Mouse (Mus musculus) G1E (cell line): Measurements from ENCODE around the gene Lgals9. TPM values are rescaled to one million over a fixed set of nuclear protein-coding genes. Genes with fewer than 3 reads are reported as not detected.

Experiments
- ATAC-seq: 2 replicates; pipeline ENCODE4 v1.8.0; 2016; ENCODE audit warnings: mild to moderate bottlenecking; ENCODE audit not compliant: insufficient number of reproducible peaks, poor library complexity, low FRiP score, severe bottlenecking; ENCODE audit errors: extremely low read depth
- DNase-seq: peaks from one replicate; pipeline ENCODE4 v3.0.0; 2012; ENCODE audit warnings: low spot score
- H3K27me3 ChIP-seq: 2 replicates; pipeline ENCODE4 v1.6.1; 2012; ENCODE audit warnings: mild to moderate bottlenecking, low read length, inconsistent platforms; ENCODE audit not compliant: insufficient read depth
- H3K36me3 ChIP-seq: replicated peaks from 2 replicates; pipeline ENCODE3; 2012; ENCODE audit warnings: mild to moderate bottlenecking, inconsistent platforms
- H3K4me1 ChIP-seq: 2 replicates; pipeline ENCODE4 v1.6.1; 2012; ENCODE audit warnings: low read depth, low read length, inconsistent platforms, mixed read lengths; ENCODE audit not compliant: insufficient read depth
- H3K4me3 ChIP-seq: 2 replicates; pipeline ENCODE4 v1.5.1; 2012; ENCODE audit warnings: low read depth, mild to moderate bottlenecking, inconsistent platforms, low read length, moderate library complexity, mixed read lengths
- H3K9me3 ChIP-seq: replicated peaks from 2 replicates; pipeline ENCODE4 v1.6.1; 2012; ENCODE audit warnings: inconsistent platforms
- CTCF ChIP-seq: IDR thresholded peaks from 2 replicates; pipeline ENCODE4 v1.5.1; 2012; ENCODE audit warnings: low read depth, low read length, inconsistent platforms, mixed read lengths
- GATA1 ChIP-seq: IDR thresholded peaks from 2 replicates; pipeline ENCODE4 v1.6.1; 2012; ENCODE audit warnings: borderline replicate concordance, low read length, inconsistent platforms, mixed read lengths
- GATA2 ChIP-seq: IDR thresholded peaks from 2 replicates; pipeline ENCODE4 v1.6.1; 2012; ENCODE audit warnings: low read depth, low read length, inconsistent platforms, borderline replicate concordance
- POLR2AphosphoS5 ChIP-seq: IDR thresholded peaks from 2 replicates; pipeline ENCODE4 v1.6.1; 2012; ENCODE audit warnings: low read depth, low read length, inconsistent platforms; ENCODE audit not compliant: insufficient replicate concordance
- TAL1 ChIP-seq: conservative IDR thresholded peaks from 2 replicates; pipeline ENCODE4 v1.6.1; 2012; ENCODE audit warnings: low read depth, low read length, inconsistent platforms, mixed read lengths
- polyA plus RNA-seq: library from polyadenylated mRNA; stranded (reverse); fragments of >175 nt; gene quantifications from 2 replicates; pipeline ENCODE4 v1.2.3, GENCODE M21; 2012
- total RNA-seq, 2 experiments: library from RNA; stranded (forward) in 1 of 2; stranded (reverse) in 1 of 2; fragments of 200-1000 nt in 1 of 2; fragments of >200 nt in 1 of 2; fragmentation: Nextera tagmentation in 1 of 2; gene quantifications; 2 replicates each; pipeline ENCODE4 v1.2.3; 2014 to 2017

The Lgals9 gene
- total and polyA plus RNA-seq, 3 experiments, result 41.2 to 786 (median 183) TPM

DNA sequence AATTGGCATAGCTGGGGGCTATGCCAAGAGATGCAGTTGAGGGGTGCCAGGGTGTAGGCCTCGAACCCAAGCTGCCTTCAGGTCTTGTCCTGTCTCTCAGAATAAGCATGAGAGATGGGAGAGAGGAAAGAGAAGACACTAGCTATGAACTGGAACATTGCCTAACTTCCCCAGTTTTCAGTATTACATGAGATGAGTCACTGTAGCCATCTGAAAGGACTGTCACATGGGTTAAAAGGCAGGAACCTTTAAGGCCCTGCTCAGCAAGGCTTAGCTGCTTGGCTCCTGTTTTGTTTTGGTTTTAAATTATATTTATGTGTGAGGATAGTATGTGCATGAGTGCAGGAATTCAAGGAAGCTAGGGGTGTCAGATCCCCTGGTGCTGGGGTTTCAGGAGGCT lies 68.3 kb downstream of the Lgals9 start:
- no peaks in the 10 kb centered on the region for H3K4me1 ChIP-seq
- no peak for DNase-seq
- H3K9me3 ChIP-seq, result no peaks in the 10 kb centered on the region
- TF ChIP-seq GATA2 (no peak), CTCF (no peak), TAL1 (no peak), POLR2AphosphoS5 (no peak), GATA1 (no peak)
- no peaks in the 10 kb centered on the region for H3K36me3 ChIP-seq
- no peak overlapping the region for H3K4me3 ChIP-seq
- H3K27me3 ChIP-seq, result peaks cover 43% of the 10 kb centered on the region
- no peak for ATAC-seq

DNA sequence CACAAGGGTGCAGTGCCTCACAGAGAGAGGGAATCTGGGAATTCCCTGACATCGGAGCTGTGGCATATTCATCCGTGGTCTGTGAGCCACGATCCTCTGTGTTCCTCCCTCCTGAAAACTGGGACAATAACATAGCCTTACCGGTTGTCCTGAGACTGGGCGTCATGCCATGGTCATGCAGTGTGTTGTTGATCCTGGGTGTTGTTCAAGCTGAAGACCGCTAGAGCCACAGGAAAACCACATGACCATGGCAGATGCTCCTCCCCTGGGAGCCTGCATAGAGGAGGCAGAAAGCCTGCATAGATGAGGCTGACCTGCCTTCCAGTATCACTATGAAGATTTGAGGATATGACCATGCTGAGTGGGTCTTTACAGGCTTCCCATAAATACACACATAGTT lies 69.3 kb downstream of the Lgals9 start:
- ATAC-seq (no peak), DNase-seq (no peak)
- no peaks in the 10 kb centered on the region for H3K9me3 ChIP-seq
- H3K4me3 ChIP-seq, result no peak overlapping the region
- TF ChIP-seq TAL1 (no peak), GATA2 (no peak), CTCF (no peak), GATA1 (no peak), POLR2AphosphoS5 (no peak)
- no peaks in the 10 kb centered on the region for H3K4me1 ChIP-seq
- H3K27me3 ChIP-seq, result peaks cover 43% of the 10 kb centered on the region
- H3K36me3 ChIP-seq, result no peaks in the 10 kb centered on the region

Other genes with a start within 250 kb of the Lgals9 start
- 26.0 and 29.9 TPM in 2 replicates for gene Ccnq, start 233.2 kb downstream of the Lgals9 start, total RNA-seq (2014; fragmentation: Nextera tagmentation)
- gene Ccnq, start 233.2 kb downstream of the Lgals9 start, total RNA-seq (2017), result 36.1 and 41.1 TPM in 2 replicates
- gene Ccnq, start 233.2 kb downstream of the Lgals9 start, polyA plus RNA-seq, result 50.8 and 51.4 TPM in 2 replicates
- gene Lyrm9, start 158.4 kb downstream of the Lgals9 start, total RNA-seq (2014; fragmentation: Nextera tagmentation), result 15.2 and 24.9 TPM in 2 replicates
- gene Lyrm9, start 158.4 kb downstream of the Lgals9 start, total RNA-seq (2017), result 52.1 and 86.5 TPM in 2 replicates
- 211 and 274 TPM in 2 replicates for gene Lyrm9, start 158.4 kb downstream of the Lgals9 start, polyA plus RNA-seq
- not detected in 2 replicates for gene Nos2, start 64.2 kb downstream of the Lgals9 start, total RNA-seq (2014; fragmentation: Nextera tagmentation)
- gene Nos2, start 64.2 kb downstream of the Lgals9 start, total RNA-seq (2017), result 0.06 TPM in 1 of 2 replicates, not detected in the other
- gene Nos2, start 64.2 kb downstream of the Lgals9 start, polyA plus RNA-seq, result not detected in 2 replicates
- gene Ksr1, start 161.5 kb upstream of the Lgals9 start, total RNA-seq (2014; fragmentation: Nextera tagmentation), result 2.9 and 3.8 TPM in 2 replicates
- gene Ksr1, start 161.5 kb upstream of the Lgals9 start, total RNA-seq (2017), result 3.0 and 3.3 TPM in 2 replicates
- gene Ksr1, start 161.5 kb upstream of the Lgals9 start, polyA plus RNA-seq, result 9.0 and 11.8 TPM in 2 replicates